9 mouse cellular contexts compared by ENCODE assay signal in genomic region chr10:128412055-128412381, GRCm38 (mm10). TPM values are rescaled to one million over a fixed set of nuclear protein-coding genes. Genes with fewer than 3 reads are reported as not detected.
DNase-seq lines count a peak whose midpoint lies in the region; ATAC-seq and TF ChIP-seq lines count a peak whose summit lies in the region.
"Had no signal": no experiment of that assay in that cellular context is flagged by ENCODE, and none has a peak within 500 bp of the region (broad histone marks: within the 10 kb centered on the region; RNA-seq: fewer than 3 reads in every experiment).

No protein-coding gene starts in this region.

- H3K36me3 ChIP-seq in embryonic facial prominence, embryonic 11.5 days (replicated peaks; ENCODE audit: control insufficient read depth, insufficient read depth, low read depth, low read length), result peaks cover 2% of the 10 kb centered on the region
- H3K36me3 ChIP-seq in hindbrain, postnatal 0 days (ENCODE audit: insufficient read depth, low read length), result peaks cover 10% of the 10 kb centered on the region
- peaks cover 9% of the 10 kb centered on the region for H3K36me3 ChIP-seq in lung, postnatal 0 days (ENCODE audit: insufficient read depth, low read length)

- DNase-seq in kidney, adult 9 months, result peak; percentile 56
- DNase-seq in kidney, adult 11 months, result no peak
- peak; percentile 70 for DNase-seq in MN1 (ENCODE audit: low spot score)
- no peak for DNase-seq in embryonic facial prominence, embryonic 11.5 days (ENCODE audit: low spot score)
- DNase-seq in hindbrain, postnatal 0 days (ENCODE audit: low spot score), result peak; percentile 74
- peak; percentile 79 for DNase-seq in lung, postnatal 0 days (ENCODE audit: low spot score)
- no peak for DNase-seq in T-cell, adult 2 months (ENCODE audit: low spot score)

- peak overlapping the region; percentile 80 for H3K27ac ChIP-seq in embryonic facial prominence, embryonic 11.5 days (replicated peaks; ENCODE audit: low read depth, low read length)
- H3K27ac ChIP-seq in hindbrain, postnatal 0 days, result peak overlapping the region; percentile 96
- peak overlapping the region; percentile 94 for H3K27ac ChIP-seq in lung, postnatal 0 days (ENCODE audit: low read length)

- no peaks in the 10 kb centered on the region for H3K4me1 ChIP-seq in embryonic facial prominence, embryonic 11.5 days (ENCODE audit: control insufficient read depth, insufficient read depth, low read length)
- H3K4me1 ChIP-seq in hindbrain, postnatal 0 days (ENCODE audit: insufficient read depth, low read length), result peaks cover 20% of the 10 kb centered on the region
- peaks cover 10% of the 10 kb centered on the region; the same call in 1 of the 2 replicates for H3K4me1 ChIP-seq in lung, postnatal 0 days (ENCODE audit: insufficient read depth, low read depth, low read length)

- H3K27me3 ChIP-seq in embryonic facial prominence, embryonic 11.5 days (ENCODE audit: control insufficient read depth, insufficient read depth, low read length), result no peaks in the 10 kb centered on the region
- no peaks in the 10 kb centered on the region for H3K27me3 ChIP-seq in hindbrain, postnatal 0 days (ENCODE audit: insufficient read depth, low read length)
- H3K27me3 ChIP-seq in lung, postnatal 0 days (replicated peaks; ENCODE audit: insufficient read depth, low read length), result no peaks in the 10 kb centered on the region

- ATAC-seq in embryonic facial prominence, embryonic 11.5 days (replicated peaks; ENCODE audit: insufficient number of reproducible peaks, low FRiP score, low TSS enrichment, low read depth), result no peak
- no peak for ATAC-seq in hindbrain, postnatal 0 days
- peak; percentile 6 for ATAC-seq in lung, postnatal 0 days
- no peak for ATAC-seq in CD4-positive, CD25-positive, alpha-beta regulatory T cell, adult 4 months

- H3K9me3 ChIP-seq in embryonic facial prominence, embryonic 11.5 days (replicated peaks; ENCODE audit: control insufficient read depth, low read length), result no peaks in the 10 kb centered on the region
- H3K9me3 ChIP-seq in hindbrain, postnatal 0 days (ENCODE audit: low read length), result no peaks in the 10 kb centered on the region
- H3K9me3 ChIP-seq in lung, postnatal 0 days (ENCODE audit: low read length), result no peaks in the 10 kb centered on the region

- TF ChIP-seq EP300 in lung, postnatal 0 days (IDR thresholded peaks at IDR 0.05), result no peak

- TF ChIP-seq CTCF in hindbrain, postnatal 0 days (IDR thresholded peaks at IDR 0.05; ENCODE audit: low read depth), result no peak
- TF ChIP-seq CTCF in lung, postnatal 0 days (IDR thresholded peaks at IDR 0.05), result no peak

- under 1% methylated on average over 13 of the region's 14 CpGs for WGBS in embryonic facial prominence, embryonic 11.5 days
- 0% methylated on average over 14 of the region's 14 CpGs for WGBS in hindbrain, postnatal 0 days
- under 1% methylated on average over 14 of the region's 14 CpGs for WGBS in lung, postnatal 0 days

- peak overlapping the region; percentile 90 for H3K4me3 ChIP-seq in embryonic facial prominence, embryonic 11.5 days (ENCODE audit: low read depth, low read length)
- H3K4me3 ChIP-seq in hindbrain, postnatal 0 days (ENCODE audit: low read length), result peak overlapping the region; percentile 96
- peak overlapping the region; percentile 81 for H3K4me3 ChIP-seq in lung, postnatal 0 days (ENCODE audit: low read depth, low read length)

- peak overlapping the region; percentile 82 for H3K9ac ChIP-seq in embryonic facial prominence, embryonic 11.5 days (replicated peaks; ENCODE audit: low read length)
- peak overlapping the region; percentile 94 for H3K9ac ChIP-seq in hindbrain, postnatal 0 days (replicated peaks; ENCODE audit: low read length)
- peak overlapping the region; percentile 64 for H3K9ac ChIP-seq in lung, postnatal 0 days (replicated peaks; ENCODE audit: low read depth)

- H3K4me2 ChIP-seq in embryonic facial prominence, embryonic 11.5 days (ENCODE audit: low read depth, low read length), result peak overlapping the region; percentile 79
- peak overlapping the region; percentile 95 for H3K4me2 ChIP-seq in hindbrain, postnatal 0 days (ENCODE audit: low read depth, low read length)
- peak overlapping the region; percentile 86 for H3K4me2 ChIP-seq in lung, postnatal 0 days (replicated peaks; ENCODE audit: low read depth, low read length)

RNA-seq across cellular contexts. Expression of gene Rnf41, which starts 0.6 kb away (rescaled TPM):
- 36.4 and 38.9 TPM in 2 replicates for polyA plus RNA-seq in embryonic facial prominence, embryonic 11.5 days (2014; fragmentation: Nextera tagmentation; extraction: Ambion mirVana)
- 98.1 and 105 TPM in 2 replicates for total RNA-seq in hindbrain, postnatal 0 days (2014; rRNA removed)
- 75.8 and 76.3 TPM in 2 replicates for polyA plus RNA-seq in hindbrain, postnatal 0 days (2015; fragmentation: Nextera tagmentation; extraction: Ambion mirVana)
- polyA plus RNA-seq in lung, postnatal 0 days (2015; fragmentation: Nextera tagmentation; extraction: Ambion mirVana), result 31.3 and 32.2 TPM in 2 replicates
- 10 to 100 TPM; 28.7 to 51.8 TPM for polyA plus RNA-seq in CD4-positive, CD25-positive, alpha-beta regulatory T cell, adult 4 months (2017; shearing (Covaris generic))

RNA-seq across cellular contexts. Expression of gene Nabp2, which starts 0.7 kb away (rescaled TPM):
- polyA plus RNA-seq in embryonic facial prominence, embryonic 11.5 days (2014; fragmentation: Nextera tagmentation; extraction: Ambion mirVana), result 92.2 and 99.1 TPM in 2 replicates
- total RNA-seq in hindbrain, postnatal 0 days (2014; rRNA removed), result 73.9 and 98.9 TPM in 2 replicates
- polyA plus RNA-seq in hindbrain, postnatal 0 days (2015; fragmentation: Nextera tagmentation; extraction: Ambion mirVana), result 135 and 140 TPM in 2 replicates
- polyA plus RNA-seq in lung, postnatal 0 days (2015; fragmentation: Nextera tagmentation; extraction: Ambion mirVana), result 48.6 and 54.7 TPM in 2 replicates
- polyA plus RNA-seq in CD4-positive, CD25-positive, alpha-beta regulatory T cell, adult 4 months (2017; shearing (Covaris generic)), result 10 to 100 TPM; 63.3 to 77.5 TPM

RNA-seq across cellular contexts. Expression of gene Slc39a5, which starts 11.0 kb away (rescaled TPM):
- polyA plus RNA-seq in embryonic facial prominence, embryonic 11.5 days (2014; fragmentation: Nextera tagmentation; extraction: Ambion mirVana), result not detected in 2 replicates
- 0.58 and 2.3 TPM in 2 replicates for total RNA-seq in hindbrain, postnatal 0 days (2014; rRNA removed)
- 0.55 and 0.66 TPM in 2 replicates for polyA plus RNA-seq in hindbrain, postnatal 0 days (2015; fragmentation: Nextera tagmentation; extraction: Ambion mirVana)
- 0.15 TPM in 1 of 2 replicates, not detected in the other for polyA plus RNA-seq in lung, postnatal 0 days (2015; fragmentation: Nextera tagmentation; extraction: Ambion mirVana)
- polyA plus RNA-seq in CD4-positive, CD25-positive, alpha-beta regulatory T cell, adult 4 months (2017; shearing (Covaris generic)), result not detected
- total RNA-seq: left cerebral cortex, postnatal 36 days had no signal

RNA-seq across cellular contexts. Expression of gene Ankrd52, which starts 35.1 kb away (rescaled TPM):
- polyA plus RNA-seq in embryonic facial prominence, embryonic 11.5 days (2014; fragmentation: Nextera tagmentation; extraction: Ambion mirVana), result 9.3 and 10.4 TPM in 2 replicates
- total RNA-seq in hindbrain, postnatal 0 days (2014; rRNA removed), result 38.8 and 39.5 TPM in 2 replicates
- 9.1 and 10.6 TPM in 2 replicates for polyA plus RNA-seq in hindbrain, postnatal 0 days (2015; fragmentation: Nextera tagmentation; extraction: Ambion mirVana)
- polyA plus RNA-seq in lung, postnatal 0 days (2015; fragmentation: Nextera tagmentation; extraction: Ambion mirVana), result 4.2 and 4.9 TPM in 2 replicates
- polyA plus RNA-seq in CD4-positive, CD25-positive, alpha-beta regulatory T cell, adult 4 months (2017; shearing (Covaris generic)), result 1 to 10 TPM; 2.3 to 3.3 TPM

RNA-seq across cellular contexts. Expression of gene Coq10a, which starts 43.2 kb away (rescaled TPM):
- polyA plus RNA-seq in embryonic facial prominence, embryonic 11.5 days (2014; fragmentation: Nextera tagmentation; extraction: Ambion mirVana), result 13.2 and 13.5 TPM in 2 replicates
- 26.9 and 42.1 TPM in 2 replicates for total RNA-seq in hindbrain, postnatal 0 days (2014; rRNA removed)
- polyA plus RNA-seq in hindbrain, postnatal 0 days (2015; fragmentation: Nextera tagmentation; extraction: Ambion mirVana), result 50.8 and 52.1 TPM in 2 replicates
- 16.4 and 19.9 TPM in 2 replicates for polyA plus RNA-seq in lung, postnatal 0 days (2015; fragmentation: Nextera tagmentation; extraction: Ambion mirVana)
- polyA plus RNA-seq in CD4-positive, CD25-positive, alpha-beta regulatory T cell, adult 4 months (2017; shearing (Covaris generic)), result 10 to 100 TPM; 14.5 to 15.7 TPM

Comparison
In these comparisons a context has a peak if more than half of its experiments do, and no peak if none do; other contexts are left out.
1. DNase-seq: peak in kidney, adult 9 months (single experiment), MN1 (single experiment), hindbrain, postnatal 0 days (single experiment) and lung, postnatal 0 days (single experiment); none in kidney, adult 11 months (single experiment), embryonic facial prominence, embryonic 11.5 days (single experiment) and T-cell, adult 2 months (single experiment).
2. Peak in every context shown above with its lines, with median percentiles within 50 percentile points of each other: H3K27ac ChIP-seq, H3K4me2 ChIP-seq, H3K4me3 ChIP-seq and H3K9ac ChIP-seq.